Mouse (Mus musculus): ENCODE results near the gene Samd15. TPM values are rescaled to one million over a fixed set of nuclear protein-coding genes. Genes with fewer than 3 reads are reported as not detected.
A peak's percentile ranks its signal among the peaks of the same experiment; 100 is the strongest.
"Not testable (repeated sequence)": the region's sequence is repeated elsewhere in the genome, so short reads cannot be mapped to it uniquely, and the experiment has no call there.

Gene Samd15
- not detected in 2 replicates for polyA plus RNA-seq (2011; ENCODE audit: insufficient read depth, insufficient read length, low replicate concordance, missing spikeins)

DNA sequence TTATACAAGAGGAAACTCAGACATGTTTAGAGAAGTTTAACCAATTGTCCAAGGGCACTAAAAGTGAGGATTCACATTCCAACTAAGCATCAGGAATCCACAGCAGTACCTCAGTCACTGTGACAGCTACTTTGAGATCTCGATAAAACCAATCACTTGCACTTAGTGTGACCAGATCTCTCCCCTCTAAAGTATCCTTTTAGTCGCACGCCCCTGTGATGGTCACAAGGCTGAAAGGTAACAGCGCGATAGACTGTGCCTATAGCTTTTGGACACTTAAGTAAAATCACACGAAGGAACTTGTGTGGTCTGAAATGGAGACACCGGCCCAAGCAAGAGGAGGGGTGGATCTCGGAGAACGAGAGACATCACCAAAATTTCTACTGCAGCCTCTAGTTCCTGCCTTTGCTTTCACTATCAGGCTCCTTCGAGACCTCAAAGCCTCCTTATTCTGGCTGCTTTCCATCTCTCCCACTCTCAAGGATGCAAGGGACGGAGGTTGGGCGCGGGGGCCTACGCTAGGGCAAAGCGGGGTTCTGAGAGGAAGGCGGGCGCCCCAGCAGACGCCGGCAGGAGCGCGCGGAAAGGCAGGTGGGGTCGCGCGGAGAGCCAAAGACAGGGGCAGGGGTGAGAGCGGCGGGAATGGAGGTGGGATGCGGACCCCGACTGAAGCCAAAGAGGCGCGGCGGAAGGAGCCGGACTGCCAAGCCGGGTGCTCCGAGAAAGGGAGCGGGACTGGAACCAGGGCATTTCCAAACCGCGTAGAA is at the start of gene Samd15:
Gene Samd15, plus strand, starts transcription at position 518 of the 767 bp plus-strand sequence.
- Histone ChIP-seq H3K27ac (ENCODE audit: control insufficient read depth, insufficient read depth, low read depth, low read length, poor library complexity) (peak within 1 kb of the TSS; percentile 72), H3K4me1 (ENCODE audit: control insufficient read depth, insufficient read depth, low read length) (no peaks in the 10 kb centered on the region; the same call in 1 of the 2 replicates), H3K4me3 (replicated peaks; ENCODE audit: control insufficient read depth, low read depth, low read length) (peak within 1 kb of the TSS; percentile 72)
- TF ChIP-seq POLR2A (IDR thresholded peaks at IDR 0.05; ENCODE audit: borderline replicate concordance, control insufficient read depth, low read depth, low read length) (no peak), CTCF (IDR thresholded peaks at IDR 0.05; ENCODE audit: control insufficient read depth, insufficient read depth, low read length) (no peak)
- WGBS: under 1% methylated on average over 38 of the region's 38 CpGs

DNA sequence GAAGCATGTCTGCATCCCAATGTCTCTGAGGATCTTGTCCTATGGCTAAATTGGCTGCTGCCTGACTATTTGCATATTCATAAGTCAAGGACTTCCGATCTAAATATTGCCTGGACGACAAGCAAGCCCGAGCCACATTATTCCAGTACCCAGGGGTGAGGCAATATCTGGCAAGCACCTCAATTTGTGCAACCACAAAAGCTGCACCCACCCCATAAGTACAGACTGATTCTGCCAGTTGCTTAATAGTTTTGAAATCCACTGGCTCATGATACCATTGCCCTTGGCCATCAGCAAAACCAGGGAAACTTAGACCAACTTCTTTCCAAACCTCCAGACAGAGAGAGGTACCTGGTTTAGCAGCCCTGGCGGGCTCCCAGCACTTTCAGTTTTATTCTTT is 45.1 kb upstream of the Samd15 start:
- H3K4me1 ChIP-seq (ENCODE audit: control insufficient read depth, insufficient read depth, low read length); H3K4me3 ChIP-seq (replicated peaks; ENCODE audit: control insufficient read depth, low read depth, low read length); H3K27ac ChIP-seq (ENCODE audit: control insufficient read depth, insufficient read depth, low read depth, low read length, poor library complexity): not testable (repeated sequence)
- 49% methylated on average over 4 of the region's 4 CpGs for WGBS

DNA sequence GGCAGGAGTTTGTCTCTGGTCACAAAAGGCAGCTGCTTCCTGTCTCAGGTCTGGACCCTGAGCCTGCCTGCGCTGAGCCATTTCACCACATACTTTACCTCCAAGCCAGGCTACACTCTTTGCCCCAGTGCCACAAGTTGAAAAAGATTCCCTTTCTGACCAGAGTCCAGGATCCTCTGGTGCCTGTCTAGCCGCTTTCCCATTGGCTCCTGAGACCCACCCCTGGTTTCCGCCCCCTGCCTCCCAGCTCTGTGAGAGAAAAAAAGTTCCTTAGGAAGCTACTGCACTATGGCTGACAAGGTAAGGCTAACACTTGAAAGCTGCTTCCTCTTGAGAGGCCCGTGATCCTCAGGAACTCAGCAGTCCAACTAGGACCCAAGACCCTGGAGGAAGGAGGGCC is 42.2 kb upstream of the Samd15 start:
- no peak overlapping the region for H3K27ac ChIP-seq (ENCODE audit: control insufficient read depth, insufficient read depth, low read depth, low read length, poor library complexity)
- no peak for TF ChIP-seq CTCF (IDR thresholded peaks at IDR 0.05; ENCODE audit: control insufficient read depth, insufficient read depth, low read length)
- no peak overlapping the region for H3K4me3 ChIP-seq (replicated peaks; ENCODE audit: control insufficient read depth, low read depth, low read length)
- no peaks in the 10 kb centered on the region; the same call in 1 of the 2 replicates for H3K4me1 ChIP-seq (ENCODE audit: control insufficient read depth, insufficient read depth, low read length)
- 63% methylated on average over 4 of the region's 4 CpGs for WGBS

DNA sequence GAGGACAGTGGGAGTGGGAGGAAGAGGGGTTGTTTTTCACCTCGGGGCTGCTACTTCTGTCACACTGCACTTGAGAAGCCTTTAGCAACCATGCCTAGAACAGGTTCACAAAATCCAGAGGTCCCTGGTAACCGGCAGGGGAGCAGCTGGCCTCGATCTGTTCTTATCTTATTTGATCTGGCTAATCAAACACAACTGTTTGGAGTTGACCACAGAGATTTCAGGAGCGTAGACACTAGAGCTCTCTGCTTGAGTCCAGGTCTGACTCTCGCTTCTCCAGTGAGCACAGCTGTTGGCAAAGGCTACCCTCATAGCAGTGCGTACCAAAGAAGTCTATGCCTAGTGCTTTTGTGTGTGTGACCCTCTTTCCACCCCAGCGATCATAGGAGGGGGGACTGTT is 41.4 kb upstream of the Samd15 start:
- WGBS: 78% methylated on average over 7 of the region's 7 CpGs
- TF ChIP-seq CTCF (IDR thresholded peaks at IDR 0.05; ENCODE audit: control insufficient read depth, insufficient read depth, low read length): no peak
- TF ChIP-seq POLR2A (IDR thresholded peaks at IDR 0.05; ENCODE audit: borderline replicate concordance, control insufficient read depth, low read depth, low read length): no peak
- H3K27ac ChIP-seq (ENCODE audit: control insufficient read depth, insufficient read depth, low read depth, low read length, poor library complexity): no peak overlapping the region
- H3K4me1 ChIP-seq (ENCODE audit: control insufficient read depth, insufficient read depth, low read length): no peaks in the 10 kb centered on the region; the same call in 1 of the 2 replicates
- H3K4me3 ChIP-seq (replicated peaks; ENCODE audit: control insufficient read depth, low read depth, low read length): no peak overlapping the region

DNA sequence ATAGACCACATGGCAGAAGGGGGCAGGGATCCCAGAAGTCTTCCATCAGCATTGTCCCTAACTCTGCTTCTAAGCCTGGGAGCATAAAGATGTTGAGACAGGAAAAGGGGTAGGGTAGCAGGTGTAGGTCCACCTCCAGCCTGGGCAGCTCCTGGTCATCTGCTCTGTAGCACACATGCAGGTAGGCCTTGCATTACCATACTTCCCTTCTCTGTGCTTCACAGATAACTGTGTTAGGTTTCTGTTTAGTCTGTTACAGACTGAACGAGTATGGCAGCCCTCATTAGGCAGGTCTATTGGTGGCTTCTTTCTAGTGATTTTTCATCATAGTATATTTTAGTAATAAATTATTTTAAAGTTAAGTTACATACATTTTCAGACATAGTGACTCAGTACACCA is 39.2 kb upstream of the Samd15 start:
- H3K27ac ChIP-seq (ENCODE audit: control insufficient read depth, insufficient read depth, low read depth, low read length, poor library complexity): no peak overlapping the region
- no peaks in the 10 kb centered on the region for H3K4me1 ChIP-seq (ENCODE audit: control insufficient read depth, insufficient read depth, low read length)
- TF ChIP-seq CTCF (IDR thresholded peaks at IDR 0.05; ENCODE audit: control insufficient read depth, insufficient read depth, low read length): no peak
- TF ChIP-seq POLR2A (IDR thresholded peaks at IDR 0.05; ENCODE audit: borderline replicate concordance, control insufficient read depth, low read depth, low read length): no peak
- 63% methylated on average over 1 of the region's 1 CpGs for WGBS
- no peak overlapping the region for H3K4me3 ChIP-seq (replicated peaks; ENCODE audit: control insufficient read depth, low read depth, low read length)

DNA sequence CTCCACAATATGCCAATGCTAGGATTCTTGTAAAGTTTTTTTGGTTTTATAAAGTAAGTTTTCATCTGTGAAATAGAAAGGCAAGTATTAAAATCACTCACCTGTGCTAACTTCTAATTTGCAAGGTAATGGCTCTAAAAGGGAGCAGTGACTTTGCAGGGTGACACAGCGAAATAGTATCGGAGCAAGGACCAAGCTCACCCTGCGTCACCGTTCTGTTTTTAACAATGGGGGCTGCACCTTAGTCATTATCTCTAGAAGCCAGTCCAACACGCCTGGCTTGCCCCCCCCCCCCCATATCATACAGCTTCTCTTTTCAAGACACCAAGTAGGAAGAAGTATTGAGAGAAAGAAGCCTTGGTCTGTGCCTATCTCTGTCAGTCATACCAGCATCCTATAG is 38.7 kb upstream of the Samd15 start:
- no peaks in the 10 kb centered on the region for H3K4me1 ChIP-seq (ENCODE audit: control insufficient read depth, insufficient read depth, low read length)
- no peak for TF ChIP-seq CTCF (IDR thresholded peaks at IDR 0.05; ENCODE audit: control insufficient read depth, insufficient read depth, low read length)
- TF ChIP-seq POLR2A (IDR thresholded peaks at IDR 0.05; ENCODE audit: borderline replicate concordance, control insufficient read depth, low read depth, low read length): no peak
- no peak overlapping the region for H3K27ac ChIP-seq (ENCODE audit: control insufficient read depth, insufficient read depth, low read depth, low read length, poor library complexity)
- 59% methylated on average over 5 of the region's 5 CpGs for WGBS
- no peak overlapping the region for H3K4me3 ChIP-seq (replicated peaks; ENCODE audit: control insufficient read depth, low read depth, low read length)

DNA sequence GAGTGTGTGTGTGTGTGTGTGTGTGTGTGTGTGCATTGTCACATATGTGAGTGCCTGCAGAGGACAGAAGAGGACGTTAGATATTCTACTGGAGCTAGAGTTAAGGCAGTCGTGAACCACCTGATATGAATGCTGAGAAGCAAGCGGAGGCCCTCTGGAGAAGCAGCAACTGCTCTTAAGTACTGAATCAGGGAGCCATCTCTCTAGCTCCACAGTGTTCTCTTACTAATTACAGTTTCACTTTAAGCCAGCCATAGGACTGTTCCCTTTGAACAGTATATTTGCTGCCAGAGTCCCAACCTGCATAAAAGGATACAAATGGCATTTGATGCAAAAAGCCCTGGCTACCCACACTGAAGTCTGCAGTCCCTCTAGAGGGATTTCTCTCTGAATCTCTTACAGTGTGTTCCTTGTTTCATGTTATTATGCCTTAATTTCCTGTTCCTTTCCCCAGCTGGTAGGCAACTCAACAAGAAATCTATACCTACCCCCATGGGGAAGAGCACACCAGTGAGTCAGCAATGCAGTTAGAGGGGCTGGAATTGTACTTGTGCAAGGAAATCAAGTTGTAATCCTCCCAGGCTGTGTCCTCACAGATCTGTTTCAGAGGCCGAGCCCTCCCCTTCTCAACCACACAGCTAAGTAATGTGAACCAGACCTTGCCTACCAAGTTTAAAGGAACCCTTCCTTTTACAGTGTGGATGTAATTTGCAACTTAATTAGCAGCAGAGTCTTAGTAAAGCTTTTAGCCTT is 24.2 kb upstream of the Samd15 start:
- no peak overlapping the region for H3K4me3 ChIP-seq (replicated peaks; ENCODE audit: control insufficient read depth, low read depth, low read length)

DNA sequence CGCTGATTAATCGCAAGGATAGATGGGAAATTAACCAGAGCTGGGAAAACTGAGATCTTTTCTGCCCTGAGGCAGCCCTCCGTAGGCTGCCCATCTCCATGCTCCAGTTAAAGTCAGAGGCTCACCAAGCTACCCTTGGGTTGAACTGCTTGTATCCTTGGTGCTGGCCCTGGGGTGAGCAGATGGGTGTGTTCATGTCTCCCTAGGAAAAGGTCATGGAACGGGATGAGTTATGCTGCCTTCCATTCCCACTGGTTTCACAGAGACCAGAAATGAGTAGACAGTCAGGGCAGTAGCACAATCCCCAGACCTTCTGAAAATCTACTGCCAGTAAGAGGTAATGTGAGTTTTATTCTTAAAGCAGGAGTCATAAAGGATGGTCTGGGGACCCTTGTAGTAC is 21.9 kb upstream of the Samd15 start:
- Histone ChIP-seq H3K4me1 (ENCODE audit: control insufficient read depth, insufficient read depth, low read length) (no peaks in the 10 kb centered on the region), H3K4me3 (replicated peaks; ENCODE audit: control insufficient read depth, low read depth, low read length) (no peak overlapping the region), H3K27ac (ENCODE audit: control insufficient read depth, insufficient read depth, low read depth, low read length, poor library complexity) (no peak overlapping the region)
- TF ChIP-seq CTCF (IDR thresholded peaks at IDR 0.05; ENCODE audit: control insufficient read depth, insufficient read depth, low read length): no peak
- TF ChIP-seq POLR2A (IDR thresholded peaks at IDR 0.05; ENCODE audit: borderline replicate concordance, control insufficient read depth, low read depth, low read length): no peak
- 89% methylated on average over 4 of the region's 4 CpGs for WGBS

More for the DNA sequence above, 24.2 kb upstream of the Samd15 start:
- H3K27ac ChIP-seq (ENCODE audit: control insufficient read depth, insufficient read depth, low read depth, low read length, poor library complexity): no peak overlapping the region
- WGBS: 53% methylated on average over 4 of the region's 4 CpGs
- H3K4me1 ChIP-seq (ENCODE audit: control insufficient read depth, insufficient read depth, low read length): no peaks in the 10 kb centered on the region
- no peak for TF ChIP-seq POLR2A (IDR thresholded peaks at IDR 0.05; ENCODE audit: borderline replicate concordance, control insufficient read depth, low read depth, low read length)
- TF ChIP-seq CTCF (IDR thresholded peaks at IDR 0.05; ENCODE audit: control insufficient read depth, insufficient read depth, low read length): no peak
